Mouse (Mus musculus) gastrocnemius, postnatal 4 days (tissue): Measurements from ENCODE around the gene Sstr2. TPM values are rescaled to one million over a fixed set of nuclear protein-coding genes. Genes with fewer than 3 reads are reported as not detected.
"Not testable (repeated sequence)": the region's sequence is repeated elsewhere in the genome, so short reads cannot be mapped to it uniquely, and the experiment has no call there.

Experiments used
- DNase-seq, 2 experiments: peaks; one replicate each; pipeline ENCODE4 v3.0.0; 2021 to 2022; ENCODE audit warnings: low spot score in 2 of 2, mixed read lengths in 2 of 2
- total RNA-seq, 2 experiments: library from RNA; stranded (reverse); gene quantifications; 2 replicates each; pipeline ENCODE4 v1.2.3; 2021

Sstr2 gene
- total RNA-seq, 2 experiments from 2014 or later = 0.13 TPM; not detected in 1

DNA sequence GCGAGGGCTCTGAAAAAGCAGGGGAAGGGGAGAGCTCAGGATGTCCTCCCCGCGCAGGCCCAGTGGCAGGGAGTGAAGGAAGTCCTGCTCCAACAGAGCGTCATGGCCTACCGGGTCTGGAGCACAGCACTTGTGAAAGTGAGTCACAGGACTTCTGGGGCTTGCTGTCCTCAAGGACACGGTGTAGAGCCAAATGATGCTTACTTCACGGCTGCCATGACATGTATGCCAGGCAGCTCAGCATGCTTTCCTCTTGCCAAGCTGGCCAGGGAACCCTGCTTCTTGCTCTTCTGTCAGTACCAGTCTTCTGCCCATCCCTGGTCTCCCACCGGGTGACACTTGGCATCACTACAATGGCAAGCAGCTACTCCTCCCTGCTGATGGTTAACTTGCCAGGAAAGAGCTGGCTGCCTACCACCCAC, 37.4 kb downstream of the Sstr2 start:
- DNase-seq = no peak

DNA sequence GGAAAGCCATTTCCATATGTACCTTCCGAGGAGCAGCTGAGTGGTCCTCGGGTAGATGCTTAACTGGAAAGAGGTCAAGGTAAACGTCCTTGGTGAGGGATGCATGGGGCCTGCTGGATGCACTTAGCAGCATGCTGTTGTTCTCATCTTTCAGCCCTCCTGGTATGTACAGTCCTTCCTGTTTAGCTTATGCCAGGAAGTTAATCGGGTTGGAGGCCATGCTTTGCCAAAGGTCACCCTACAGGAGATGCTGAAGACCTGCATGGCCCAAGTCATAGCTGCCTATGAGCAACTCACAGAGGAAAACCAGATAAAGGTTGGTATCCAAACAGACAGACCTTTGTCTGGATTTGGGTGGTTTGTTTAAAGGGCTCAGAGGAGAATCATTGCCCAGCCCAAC, 38.1 kb downstream of the Sstr2 start:
- DNase-seq = no peak

DNA sequence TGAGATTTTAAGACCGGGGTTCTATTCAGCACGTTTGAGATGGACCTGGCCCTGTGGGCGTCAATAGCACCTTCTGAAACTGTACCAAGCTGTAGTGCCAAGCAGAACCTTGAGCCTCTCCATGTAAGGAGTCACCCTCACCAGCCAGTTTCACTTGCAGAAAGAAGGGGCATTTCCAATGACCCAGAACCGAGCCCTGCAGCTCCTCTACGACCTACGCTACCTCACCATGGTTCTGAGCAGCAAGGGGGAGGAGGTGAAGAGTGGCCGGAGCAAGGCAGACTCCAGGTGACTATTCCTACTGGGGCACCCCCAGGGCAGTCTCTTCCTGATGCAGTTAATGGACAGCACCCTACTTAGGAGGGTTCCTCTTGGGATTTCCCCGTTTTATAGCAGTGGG, 39.2 kb downstream of the Sstr2 start:
- DNase-seq = no peak

DNA sequence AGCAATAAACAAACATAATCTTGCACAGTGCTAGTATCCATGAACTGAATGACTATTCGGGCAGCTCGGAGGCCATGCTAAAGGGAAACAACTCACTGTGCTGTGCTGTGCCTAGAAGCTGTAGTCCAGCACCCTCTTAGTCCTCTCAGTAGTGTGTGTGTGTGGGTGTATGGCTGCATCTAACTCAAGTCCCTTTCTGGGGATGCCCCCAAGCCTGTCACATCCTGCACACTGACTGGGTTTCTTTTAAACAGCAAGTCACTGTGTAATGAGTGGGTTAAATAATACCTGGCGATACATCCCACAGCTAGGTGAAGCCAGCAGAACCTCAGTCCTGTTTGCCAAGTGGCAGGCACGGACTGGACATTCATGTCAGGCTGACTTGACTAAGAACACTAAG, 39.6 kb downstream of the Sstr2 start:
- DNase-seq = no peak

DNA sequence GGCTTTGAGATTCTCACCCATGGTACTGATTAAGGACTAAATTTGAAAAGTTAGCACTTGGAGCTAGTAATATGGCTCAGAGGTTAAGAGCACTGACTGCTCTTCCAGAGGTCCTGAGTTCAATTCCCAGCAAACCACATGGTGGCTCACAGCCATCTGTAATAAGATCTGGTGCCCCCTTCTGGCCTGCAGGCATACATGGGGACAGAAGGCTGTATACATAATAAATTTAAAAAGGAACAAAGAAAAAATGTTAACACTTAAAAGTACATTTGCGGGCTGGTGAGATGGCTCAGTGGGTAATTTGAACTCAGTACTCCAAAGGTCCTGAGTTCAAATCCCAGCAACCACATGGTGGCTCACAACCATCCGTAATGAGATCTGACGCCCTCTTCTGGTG, 41.1 kb downstream of the Sstr2 start:
- not testable (repeated sequence) for DNase-seq

DNA sequence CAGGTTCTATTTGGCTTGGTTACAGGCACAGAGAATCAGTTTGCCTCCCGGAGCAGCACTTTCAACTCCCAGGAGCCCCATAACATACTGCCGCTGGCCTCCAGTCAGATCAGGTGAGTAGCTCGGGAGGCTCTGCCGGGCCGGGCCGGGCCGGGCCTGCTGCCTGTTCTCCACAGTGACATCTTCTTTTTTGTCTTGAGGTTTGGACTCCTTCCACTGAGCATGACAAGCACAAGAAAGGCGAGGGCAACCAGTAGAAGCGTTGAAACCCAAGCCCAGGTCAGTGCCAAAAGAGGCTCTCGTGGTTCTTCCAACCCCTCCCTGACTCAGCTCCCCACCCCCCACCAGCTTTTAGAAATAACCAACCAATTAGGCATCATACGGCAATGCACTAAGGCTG, 41.8 kb downstream of the Sstr2 start:
- DNase-seq = no peak

DNA sequence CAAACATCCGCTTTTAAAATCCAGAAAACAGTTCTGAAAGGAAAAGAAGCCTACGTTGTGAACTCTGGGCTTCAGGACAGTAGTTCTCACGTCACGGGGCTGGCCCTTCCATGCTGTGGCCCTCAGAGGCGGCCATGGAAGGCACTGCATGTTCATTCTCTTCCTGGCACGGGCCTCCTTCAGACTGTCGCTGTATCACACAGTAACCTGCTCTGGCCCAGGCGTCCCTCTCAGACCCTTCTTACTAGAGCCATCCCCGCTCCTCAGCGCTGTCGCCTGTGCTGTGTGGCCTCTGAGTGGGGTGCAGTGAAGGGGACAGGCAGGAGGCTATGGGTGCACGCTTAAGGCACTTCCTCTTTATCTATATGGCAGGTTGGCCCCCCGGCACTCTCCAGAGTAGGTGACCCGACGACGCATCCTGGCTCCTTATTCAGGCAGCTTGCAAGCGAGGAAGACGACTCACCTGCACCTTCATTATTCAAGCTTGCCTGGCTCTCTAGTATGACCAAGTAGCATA, 42.8 kb downstream of the Sstr2 start:
- DNase-seq = no peak

DNA sequence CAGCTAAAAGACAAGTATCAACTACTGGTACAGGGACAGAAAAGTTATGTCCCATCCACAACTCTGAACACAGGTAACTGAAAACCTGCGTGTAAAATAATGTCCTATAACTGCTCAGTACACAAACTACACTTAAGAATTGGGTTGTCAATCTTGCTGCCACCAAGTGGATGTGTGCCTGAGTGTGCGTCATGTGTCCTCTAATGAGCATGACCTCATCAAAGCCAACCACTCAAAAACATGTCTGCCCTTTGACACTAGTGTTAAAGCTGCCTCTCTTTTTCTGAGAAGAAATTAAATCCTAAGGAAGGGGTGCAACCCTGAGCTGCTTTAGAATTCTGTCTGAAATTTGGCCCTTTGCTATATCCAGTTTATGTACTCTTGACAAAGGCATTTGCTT, 45.1 kb downstream of the Sstr2 start:
- DNase-seq = no peak

DNA sequence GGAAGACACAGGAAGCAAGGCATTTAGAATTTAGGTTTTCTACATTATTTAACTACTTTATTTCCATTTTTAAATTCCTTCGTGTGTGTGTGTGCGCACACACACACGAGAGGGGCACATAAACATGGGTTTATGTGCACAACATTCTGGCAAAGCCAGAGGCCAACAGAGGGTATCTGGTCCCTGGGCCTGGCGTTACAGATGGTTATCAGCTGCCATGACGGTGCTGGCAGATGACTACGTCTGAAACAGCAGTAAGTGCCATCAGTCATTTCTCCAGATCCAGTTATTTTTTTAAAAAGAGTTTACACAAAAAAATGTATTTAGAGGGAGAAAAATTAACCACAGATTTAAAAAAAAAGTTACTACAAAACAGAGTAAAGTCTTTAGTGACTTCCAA, 47.1 kb downstream of the Sstr2 start:
- DNase-seq = no peak

DNA sequence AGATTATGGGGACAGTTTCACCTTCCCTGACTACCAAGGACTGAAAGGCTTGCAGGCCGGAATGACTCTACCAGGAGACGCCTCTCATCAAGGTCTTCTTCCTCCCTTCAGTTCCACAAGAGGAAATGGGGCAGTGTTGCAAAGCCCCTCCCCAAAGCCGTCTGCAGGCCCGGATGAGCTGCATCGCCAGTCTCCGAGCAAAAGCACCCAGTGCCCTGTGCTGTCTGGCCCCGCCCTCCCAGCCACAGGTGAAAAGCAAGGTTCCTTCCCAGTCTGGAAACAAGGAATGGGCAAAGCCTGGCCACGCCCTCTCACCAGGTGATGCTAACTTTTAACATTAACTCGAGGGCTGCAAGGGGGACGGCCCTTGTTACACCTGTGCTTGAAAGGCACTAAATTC, 47.5 kb downstream of the Sstr2 start:
- no peak for DNase-seq

DNA sequence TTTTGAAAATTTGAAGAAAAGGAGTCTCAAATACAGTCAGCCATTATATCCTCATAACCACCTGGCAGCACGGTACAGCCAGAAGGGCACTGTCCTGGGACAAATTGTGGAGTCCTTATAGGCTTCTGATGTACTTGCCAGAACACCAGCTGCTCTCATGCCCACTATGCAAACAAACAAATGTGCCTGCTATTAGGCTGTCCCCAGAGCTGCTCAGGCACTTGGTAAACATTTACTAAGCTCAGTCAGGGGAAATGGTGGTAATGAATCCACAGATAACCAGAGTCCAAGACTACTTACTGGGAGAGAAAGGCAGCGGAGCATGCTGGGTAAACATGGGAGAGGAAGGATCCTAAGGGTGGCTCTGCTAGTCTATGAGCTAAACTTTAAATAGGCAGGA, 48.0 kb downstream of the Sstr2 start:
- no peak for DNase-seq

DNA sequence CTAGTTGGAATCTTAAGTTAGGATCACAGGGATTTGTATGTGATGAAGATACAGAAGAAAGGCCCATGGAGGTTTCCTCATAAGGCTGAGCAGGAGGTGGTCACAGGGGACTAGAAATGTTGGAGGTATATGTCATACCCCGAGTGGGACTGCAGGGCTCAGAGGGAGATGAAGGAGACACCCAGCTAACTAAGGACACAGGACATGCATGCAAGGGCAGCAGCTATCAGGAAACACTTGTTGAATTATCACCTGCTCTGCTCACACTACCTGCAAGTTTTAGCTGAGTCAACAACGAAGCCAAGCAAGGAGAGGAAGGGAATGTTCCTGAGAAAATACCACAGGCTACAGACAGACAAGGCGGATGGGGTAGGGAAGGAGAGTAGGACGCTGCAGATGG, 48.6 kb downstream of the Sstr2 start:
- no peak for DNase-seq

DNA sequence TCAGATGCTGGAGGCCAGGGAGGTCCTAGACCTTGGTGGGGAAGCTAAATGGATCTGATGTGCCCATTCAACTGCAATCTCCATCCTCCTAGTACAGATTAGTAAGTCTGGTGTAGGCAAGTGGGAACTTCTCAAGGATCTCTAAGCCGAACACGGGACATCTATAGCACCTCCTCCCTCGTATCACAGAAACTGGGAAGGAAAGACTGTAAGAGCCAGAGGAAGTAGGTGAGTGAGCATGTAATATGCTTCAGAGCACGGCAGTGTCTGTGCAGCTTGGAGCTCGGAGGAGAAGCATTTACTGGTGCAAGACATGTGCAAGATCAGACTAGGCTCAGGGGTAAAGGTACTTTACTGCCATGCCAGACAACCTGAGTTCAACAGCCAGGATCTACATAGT, 49.7 kb downstream of the Sstr2 start:
- no peak for DNase-seq

DNA sequence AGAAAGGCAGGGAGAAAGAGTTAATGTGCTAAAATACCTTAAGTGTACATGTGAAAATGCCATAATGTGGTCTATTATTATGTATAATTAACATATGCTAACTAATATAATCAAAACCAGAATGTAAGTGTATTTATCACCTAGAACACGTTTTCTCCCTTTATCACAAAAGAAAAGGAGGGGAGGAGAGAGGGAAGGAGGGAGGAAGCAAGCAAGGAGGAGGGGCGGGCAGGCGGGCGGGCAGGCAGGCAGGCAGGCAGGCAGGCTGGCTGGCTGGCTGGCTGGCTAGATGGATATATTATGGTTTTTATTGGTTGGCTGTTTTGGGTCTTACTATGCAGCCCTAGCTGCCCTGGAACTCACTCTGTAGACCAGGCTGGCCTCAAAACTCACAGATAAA, 50.6 kb downstream of the Sstr2 start:
- no peak for DNase-seq

DNA sequence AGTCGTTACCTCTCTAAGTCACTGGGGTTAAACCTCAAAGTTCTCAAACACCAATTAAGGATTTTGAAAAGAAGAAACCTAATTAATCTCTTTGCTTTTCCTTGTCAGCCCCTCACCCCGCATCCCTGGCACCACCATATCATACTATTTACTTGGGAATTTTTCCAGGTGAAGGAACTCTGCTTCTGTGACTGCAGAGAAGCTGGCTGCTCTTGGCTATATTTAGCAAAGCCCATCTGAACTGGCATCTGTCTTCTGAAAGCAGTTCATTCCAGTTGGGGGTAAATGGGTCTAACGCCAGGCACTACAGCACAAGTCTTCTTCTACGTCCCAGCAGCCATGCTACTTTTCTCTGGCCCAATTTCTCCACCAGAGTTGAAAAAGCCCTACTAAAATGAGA, 54.5 kb downstream of the Sstr2 start:
- DNase-seq = no peak

DNA sequence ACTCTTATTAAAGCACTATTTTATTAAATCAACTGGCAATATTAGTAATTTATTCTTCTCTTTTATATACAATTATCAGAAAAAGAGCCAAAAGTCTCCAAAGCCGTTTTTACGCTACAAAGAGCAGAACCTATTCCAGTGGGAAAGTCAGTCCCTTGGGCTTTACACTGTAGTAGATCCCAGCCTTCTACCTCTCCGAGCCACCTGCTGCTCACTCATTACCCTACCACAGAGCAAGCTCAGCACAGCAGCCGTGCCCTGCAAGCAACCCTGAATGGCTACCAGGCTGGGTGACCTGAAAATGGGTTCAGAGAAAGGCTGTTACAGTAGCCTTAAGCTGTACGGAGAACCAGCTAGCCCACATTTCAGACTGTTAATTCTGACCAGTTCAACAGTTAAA, 55.5 kb downstream of the Sstr2 start:
- no peak for DNase-seq

Other genes starting within 250 kb of the Sstr2 start
- gene Cog1, start 29.8 kb downstream of the Sstr2 start, total RNA-seq = 10 to 100 TPM; 23.0 to 26.6 TPM
- gene Slc39a11, start 30.7 kb downstream of the Sstr2 start, total RNA-seq = 1 to 10 TPM; 8.2 to 8.9 TPM
- 10 to 100 TPM; 29.4 to 31.3 TPM for gene Fam104a, start 64.8 kb downstream of the Sstr2 start, total RNA-seq
- 10 to 100 TPM; 11.3 to 16.7 TPM for gene D11Wsu47e, start 65.1 kb downstream of the Sstr2 start, total RNA-seq
- not detected for gene Cpsf4l, start 90.7 kb downstream of the Sstr2 start, total RNA-seq
- 10 to 100 TPM; 26.3 to 27.5 TPM for gene Cdc42ep4, start 132.5 kb downstream of the Sstr2 start, total RNA-seq